Mouse (Mus musculus): ENCODE measurements at regions not wholly inside any gene's neighbourhood (a gene's known extent, or its start where the extent isn't known, plus 50 kb on each side); places are given as distances from the start of the nearest gene placed in this dataset.
"Not testable (repeated sequence)": the region's sequence is repeated elsewhere in the genome, so short reads cannot be mapped to it uniquely, and the experiment has no call there.

DNA sequence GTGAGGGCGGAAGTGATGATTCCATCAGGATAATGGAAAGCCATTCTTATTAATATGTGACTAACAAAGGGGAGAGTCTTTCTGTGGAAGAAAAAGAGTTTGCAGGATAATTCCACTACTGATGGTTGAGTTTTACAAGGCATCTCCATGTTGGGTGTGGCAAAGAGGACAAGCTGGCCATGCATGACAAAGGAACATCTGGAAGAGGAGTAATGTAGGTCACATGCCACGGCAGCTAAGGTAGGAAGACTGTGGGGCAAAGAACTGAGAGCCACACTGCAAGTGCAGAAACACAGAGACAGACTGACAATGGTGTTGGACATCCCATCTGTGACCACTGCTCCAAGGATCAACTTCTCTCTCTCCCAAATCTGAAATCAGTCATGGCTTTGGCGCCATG lies 196.4 kb upstream of the Gdi2 start:
- WGBS: 69% methylated on average over 3 of the region's 3 CpGs
- no peaks in the 10 kb centered on the region for H3K4me1 ChIP-seq (ENCODE audit: control insufficient read depth, insufficient read depth, low read length)
- H3K27me3 ChIP-seq (ENCODE audit: control insufficient read depth, insufficient read depth, low read length): no peaks in the 10 kb centered on the region
- TF ChIP-seq CTCF (IDR thresholded peaks at IDR 0.05; ENCODE audit: borderline replicate concordance, insufficient read depth, low read depth, low read length) (no peak), POLR2A (IDR thresholded peaks at IDR 0.05; ENCODE audit: borderline replicate concordance, insufficient read depth, low read length) (no peak)
- no peak for DNase-seq
- no peak overlapping the region for H3K4me3 ChIP-seq (replicated peaks; ENCODE audit: insufficient read depth, low read depth, low read length)
- H3K27ac ChIP-seq (ENCODE audit: insufficient read depth, low read length): no peak overlapping the region

DNA sequence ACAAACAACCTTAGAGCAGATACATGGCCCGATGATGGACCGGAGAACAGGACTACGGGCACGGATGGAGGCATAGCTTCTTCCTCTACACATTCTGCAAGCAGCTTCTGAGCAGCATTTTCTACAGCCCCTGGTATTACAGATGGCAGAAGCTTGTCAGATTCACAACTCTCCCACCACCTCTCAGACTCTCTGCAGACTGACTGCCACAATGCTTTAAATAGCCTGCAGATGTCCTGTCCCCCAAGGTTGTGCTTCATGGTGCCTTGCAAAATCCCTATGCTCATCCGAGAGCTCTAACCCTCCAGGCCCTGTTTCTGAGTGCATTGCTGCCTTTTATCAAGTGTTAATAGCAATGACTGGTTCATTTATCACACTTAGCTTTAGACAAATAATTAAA lies 194.3 kb upstream of the Gdi2 start:
- Histone ChIP-seq H3K4me3 (replicated peaks; ENCODE audit: insufficient read depth, low read depth, low read length) (no peak overlapping the region), H3K4me1 (ENCODE audit: control insufficient read depth, insufficient read depth, low read length) (no peaks in the 10 kb centered on the region), H3K27me3 (ENCODE audit: control insufficient read depth, insufficient read depth, low read length) (no peaks in the 10 kb centered on the region), H3K27ac (ENCODE audit: insufficient read depth, low read length) (no peak overlapping the region)
- DNase-seq: no peak
- TF ChIP-seq POLR2A (IDR thresholded peaks at IDR 0.05; ENCODE audit: borderline replicate concordance, insufficient read depth, low read length) (no peak), CTCF (IDR thresholded peaks at IDR 0.05; ENCODE audit: borderline replicate concordance, insufficient read depth, low read depth, low read length) (no peak)
- WGBS: 90% methylated on average over 5 of the region's 5 CpGs

DNA sequence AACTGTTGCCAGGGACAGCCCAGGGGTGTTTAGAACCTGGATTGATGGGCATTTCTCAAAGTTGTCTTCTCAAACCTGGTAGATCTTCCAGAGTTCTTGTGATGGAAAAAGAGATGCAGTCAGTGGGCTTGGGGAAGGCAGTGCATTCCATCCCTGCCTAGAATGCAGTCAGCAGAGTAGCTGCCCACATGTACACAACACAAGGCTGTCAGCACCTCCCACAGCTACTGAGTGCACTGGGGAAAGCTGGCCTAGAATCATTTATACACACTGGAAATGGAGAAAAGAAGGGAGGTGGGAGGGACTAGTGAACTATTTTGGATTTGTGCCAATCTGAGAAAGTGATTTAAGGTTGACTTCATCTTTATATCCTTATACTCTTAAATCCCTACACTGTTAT lies 183.0 kb upstream of the Gdi2 start:
- H3K4me1 ChIP-seq (ENCODE audit: control insufficient read depth, insufficient read depth, low read length); H3K27me3 ChIP-seq (ENCODE audit: control insufficient read depth, insufficient read depth, low read length); H3K27ac ChIP-seq (ENCODE audit: insufficient read depth, low read length); H3K4me3 ChIP-seq (replicated peaks; ENCODE audit: insufficient read depth, low read depth, low read length); DNase-seq: not testable (repeated sequence)

DNA sequence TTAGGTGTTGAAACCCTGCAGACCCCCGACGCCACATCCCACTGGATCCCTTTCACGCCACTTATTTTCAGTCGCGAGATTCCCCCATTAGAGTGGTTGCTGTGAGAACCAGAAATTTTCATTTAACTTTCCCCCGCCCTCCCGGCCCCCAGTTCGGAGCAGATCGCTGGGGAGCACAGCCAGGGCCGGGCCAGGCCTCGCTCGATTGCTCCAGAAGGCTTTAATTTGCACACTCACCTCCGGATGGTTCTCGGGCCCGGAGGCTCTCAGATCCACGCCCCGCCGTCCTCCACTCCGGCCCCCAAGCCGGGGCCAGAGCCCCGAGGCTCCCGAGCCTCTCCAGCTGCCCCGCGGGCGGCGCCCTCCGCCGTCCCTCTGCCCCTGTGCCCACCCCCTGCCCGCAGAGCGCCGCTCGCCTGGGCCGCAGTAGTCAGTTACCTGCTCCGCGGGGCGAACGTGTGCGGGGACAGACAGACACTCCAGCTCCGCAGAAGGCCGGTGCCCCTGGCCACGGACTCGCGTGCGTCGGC lies 179.7 kb upstream of the Gdi2 start:
- TF ChIP-seq POLR2A (IDR thresholded peaks at IDR 0.05; ENCODE audit: borderline replicate concordance, insufficient read depth, low read length) (no peak), CTCF (IDR thresholded peaks at IDR 0.05; ENCODE audit: borderline replicate concordance, insufficient read depth, low read depth, low read length) (no peak)
- Histone ChIP-seq H3K27me3 (ENCODE audit: control insufficient read depth, insufficient read depth, low read length) (peaks cover 5% of the 10 kb centered on the region; the same call in 1 of the 2 replicates), H3K27ac (ENCODE audit: insufficient read depth, low read length) (no peak overlapping the region), H3K4me3 (replicated peaks; ENCODE audit: insufficient read depth, low read depth, low read length) (peak overlapping the region; percentile 41), H3K4me1 (ENCODE audit: control insufficient read depth, insufficient read depth, low read length) (no peaks in the 10 kb centered on the region)
- peak; percentile 1 to 27 for DNase-seq
- WGBS: 2% methylated on average over 45 of the region's 45 CpGs

DNA sequence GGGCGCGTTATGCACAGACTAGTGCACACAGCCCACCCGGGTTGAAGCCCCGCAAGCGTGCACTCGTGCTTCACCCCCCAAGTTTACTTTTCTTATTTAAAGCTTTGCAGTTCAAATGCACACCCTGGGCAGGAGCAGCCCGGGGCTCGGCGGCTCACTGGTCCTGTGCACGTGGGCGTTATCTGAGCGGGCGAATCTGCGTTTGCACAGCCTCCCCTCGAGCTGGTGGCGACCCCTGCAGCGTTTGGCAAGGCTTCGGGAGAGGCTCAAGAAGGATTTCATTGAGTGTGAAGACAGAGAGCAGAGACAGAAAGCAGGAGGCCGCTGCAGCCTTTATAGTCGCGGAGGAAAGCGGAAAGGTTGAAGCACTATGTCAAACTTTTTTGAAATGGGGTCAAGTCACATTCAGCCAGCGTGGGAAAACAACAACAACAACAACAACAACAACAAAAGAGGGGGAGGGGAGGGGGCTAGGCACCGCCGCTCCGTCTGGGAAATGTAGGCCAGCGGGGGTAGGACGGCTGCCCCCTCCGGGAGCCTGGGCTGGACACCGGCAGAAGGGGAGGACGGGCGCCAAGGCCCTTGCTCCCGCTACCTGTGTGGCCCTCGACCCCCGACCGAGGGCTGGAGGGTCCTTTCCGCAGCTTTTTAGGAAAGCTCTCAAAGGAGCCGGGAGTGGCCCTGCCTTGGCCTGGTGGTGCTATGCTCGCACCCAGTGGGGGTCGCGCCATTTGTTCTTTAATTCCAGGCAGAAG lies 178.7 kb upstream of the Gdi2 start:
- Histone ChIP-seq H3K4me1 (ENCODE audit: control insufficient read depth, insufficient read depth, low read length) (no peaks in the 10 kb centered on the region), H3K27me3 (ENCODE audit: control insufficient read depth, insufficient read depth, low read length) (peaks cover 5% of the 10 kb centered on the region; the same call in 1 of the 2 replicates), H3K27ac (ENCODE audit: insufficient read depth, low read length) (no peak overlapping the region), H3K4me3 (replicated peaks; ENCODE audit: insufficient read depth, low read depth, low read length) (peak overlapping the region; percentile 41)
- 1% methylated on average over 41 of the region's 41 CpGs for WGBS
- TF ChIP-seq POLR2A (IDR thresholded peaks at IDR 0.05; ENCODE audit: borderline replicate concordance, insufficient read depth, low read length): no peak
- no peak for TF ChIP-seq CTCF (IDR thresholded peaks at IDR 0.05; ENCODE audit: borderline replicate concordance, insufficient read depth, low read depth, low read length)
- peak; percentile 1 to 28 for DNase-seq

DNA sequence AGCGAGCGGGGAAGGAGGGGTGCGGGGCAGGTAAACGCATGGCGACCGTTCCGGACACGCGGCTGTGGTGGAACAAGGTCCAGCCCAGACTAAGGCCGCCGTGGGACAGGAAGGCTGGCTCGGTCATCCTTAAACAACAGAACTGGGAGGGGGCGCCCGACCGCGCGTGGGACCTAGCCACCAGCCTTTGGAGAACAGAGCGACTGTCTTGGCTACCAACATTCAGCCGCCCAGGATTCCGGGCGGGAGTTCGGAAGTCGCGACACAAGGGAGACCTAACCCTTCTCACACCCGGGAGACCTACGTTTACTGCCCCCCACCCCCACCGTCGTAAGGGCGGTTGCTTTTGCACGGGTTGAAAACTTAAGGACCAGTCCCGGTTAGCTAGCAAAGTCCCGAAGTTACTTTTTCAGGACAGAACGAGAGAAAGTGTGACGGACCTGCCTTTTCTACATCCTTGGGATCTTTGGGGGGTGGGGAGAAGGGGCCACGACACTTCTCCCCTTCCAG lies 178.1 kb upstream of the Gdi2 start:
- H3K27me3 ChIP-seq (ENCODE audit: control insufficient read depth, insufficient read depth, low read length); H3K4me1 ChIP-seq (ENCODE audit: control insufficient read depth, insufficient read depth, low read length); H3K27ac ChIP-seq (ENCODE audit: insufficient read depth, low read length): not testable (repeated sequence)
- peak; percentile 8 to 44 for DNase-seq
- under 1% methylated on average over 35 of the region's 35 CpGs for WGBS
- H3K4me3 ChIP-seq (replicated peaks; ENCODE audit: insufficient read depth, low read depth, low read length): peak overlapping the region; percentile 64

DNA sequence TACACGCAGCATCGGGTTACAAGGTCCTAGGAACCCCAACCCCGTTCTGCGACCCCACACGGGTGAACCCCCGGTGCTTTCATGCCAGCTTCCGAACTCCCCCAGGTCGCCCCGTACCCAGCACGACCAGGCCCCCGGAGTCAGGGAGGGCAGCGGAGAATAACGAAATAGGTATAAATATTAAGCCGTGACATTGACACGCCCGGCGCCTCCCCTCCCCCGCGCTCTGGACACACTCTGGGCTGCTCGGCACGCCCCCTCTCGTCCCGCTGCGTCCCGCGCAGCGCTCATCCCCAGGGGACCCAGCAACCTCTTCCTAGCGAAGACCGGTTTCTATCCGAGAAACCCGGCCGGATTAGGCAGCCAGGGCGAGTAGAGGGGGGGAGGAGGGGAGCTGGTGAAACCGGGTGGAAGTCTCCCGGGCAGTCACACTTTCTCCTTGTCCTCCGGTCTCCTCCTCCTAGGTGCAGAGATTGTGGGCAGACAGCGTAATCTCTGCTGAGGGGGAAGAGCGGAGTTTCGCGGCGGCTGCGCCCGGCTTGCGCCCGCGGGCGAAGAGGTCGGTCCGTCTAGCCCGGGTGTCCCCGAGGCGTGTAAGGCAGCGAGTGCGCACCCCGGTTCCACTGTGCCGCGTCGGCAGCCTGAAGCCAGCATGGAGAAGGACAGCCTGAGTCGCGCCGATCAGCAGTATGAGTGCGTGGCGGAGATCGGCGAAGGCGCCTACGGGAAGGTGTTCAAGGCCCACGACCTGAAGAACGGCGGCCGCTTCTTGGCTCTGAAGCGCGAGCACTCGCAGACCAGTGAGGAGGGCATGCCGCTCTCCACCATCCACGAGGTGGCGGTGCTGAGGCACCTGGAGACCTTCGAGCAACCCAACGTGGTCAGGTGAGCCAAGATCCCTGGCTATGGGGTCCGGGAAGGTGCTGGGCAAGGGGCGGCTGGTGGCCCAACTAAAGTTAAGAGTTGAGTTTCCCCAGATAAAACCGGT lies 177.1 kb upstream of the Gdi2 start:
- Histone ChIP-seq H3K27me3 (ENCODE audit: control insufficient read depth, insufficient read depth, low read length) (peaks cover 5% of the 10 kb centered on the region; the same call in 1 of the 2 replicates), H3K4me3 (replicated peaks; ENCODE audit: insufficient read depth, low read depth, low read length) (peak overlapping the region; percentile 64), H3K4me1 (ENCODE audit: control insufficient read depth, insufficient read depth, low read length) (no peaks in the 10 kb centered on the region), H3K27ac (ENCODE audit: insufficient read depth, low read length) (no peak overlapping the region)
- WGBS: 1% methylated on average over 82 of the region's 82 CpGs
- DNase-seq: peak; percentile 50 to 59
- TF ChIP-seq POLR2A (IDR thresholded peaks at IDR 0.05; ENCODE audit: borderline replicate concordance, insufficient read depth, low read length) (no peak), CTCF (IDR thresholded peaks at IDR 0.05; ENCODE audit: borderline replicate concordance, insufficient read depth, low read depth, low read length) (peak; percentile 69)
